Mouse (Mus musculus) neural tube, embryonic 15.5 days (tissue): ENCODE measurements around the gene Gm20479. TPM values are rescaled to one million over a fixed set of nuclear protein-coding genes. Genes with fewer than 3 reads are reported as not detected.

Source experiments
- ATAC-seq: fragments of 200-750 bp; cut with Nextera tagmentation; 2 replicates; pipeline ENCODE4 v1.8.0; 2017; ENCODE audit warnings: mild to moderate bottlenecking, moderate TSS enrichment, moderate library complexity; ENCODE audit not compliant: low FRiP score
- H3K27ac ChIP-seq: fragments of 300-500 bp; sonication (generic); replicated peaks from 2 replicates; pipeline ENCODE4 v1.5.1; 2015; ENCODE audit warnings: mild to moderate bottlenecking, inconsistent platforms
- H3K27me3 ChIP-seq: fragments of 300-500 bp; sonication (generic); replicated peaks from 2 replicates; pipeline ENCODE4 v1.6.1; 2015; ENCODE audit warnings: inconsistent platforms
- H3K36me3 ChIP-seq: fragments of 300-500 bp; sonication (generic); 2 replicates; pipeline ENCODE4 v1.6.1; 2015; ENCODE audit warnings: inconsistent platforms
- H3K4me1 ChIP-seq: fragments of 300-500 bp; sonication (generic); 2 replicates; pipeline ENCODE4 v1.6.1; 2015; ENCODE audit warnings: inconsistent platforms
- H3K4me2 ChIP-seq: fragments of 300-500 bp; sonication (generic); 2 replicates; pipeline ENCODE4 v1.6.1; 2015; ENCODE audit warnings: inconsistent platforms, mild to moderate bottlenecking, moderate library complexity
- H3K4me3 ChIP-seq: fragments of 300-500 bp; sonication (generic); replicated peaks from 2 replicates; pipeline ENCODE4 v1.5.1; 2015; ENCODE audit warnings: mild to moderate bottlenecking, inconsistent platforms
- H3K9ac ChIP-seq: fragments of 300-500 bp; sonication (generic); replicated peaks from 2 replicates; pipeline ENCODE4 v1.6.1; 2015; ENCODE audit warnings: mild to moderate bottlenecking, inconsistent platforms
- H3K9me3 ChIP-seq: fragments of 300-500 bp; sonication (generic); replicated peaks from 2 replicates; pipeline ENCODE4 v1.6.1; 2016; ENCODE audit warnings: inconsistent platforms
- WGBS: fragments of 180-500 bp; shearing (Covaris S2); methylation state at CpG from one replicate; pipeline ENCODE4 v1.1.7; 2015; ENCODE audit warnings: mixed read lengths; 5-methylcytosine and 5-hydroxymethylcytosine counted together
- polyA plus RNA-seq: library from polyadenylated mRNA; unstranded; fragments of >200 nt; fragmentation: Nextera tagmentation; extraction: Ambion mirVana; gene quantifications from 2 replicates; pipeline ENCODE4 v1.2.1, GENCODE M21; 2015

The Gm20479 gene
- polyA plus RNA-seq, 1 experiment from 2014 or later: not detected

GRCm38 (mm10) chr7:27323001-27323400, 34.2 kb downstream of the Gm20479 start:
- no peak overlapping the region for H3K9ac ChIP-seq
- no peak overlapping the region for H3K27ac ChIP-seq
- H3K9me3 ChIP-seq: no peaks in the 10 kb centered on the region
- WGBS: 93% methylated on average over 5 of the region's 5 CpGs
- H3K27me3 ChIP-seq: peaks cover 49% of the 10 kb centered on the region
- no peak overlapping the region for H3K4me2 ChIP-seq
- no peak for ATAC-seq
- peaks cover 14% of the 10 kb centered on the region for H3K4me1 ChIP-seq
- H3K36me3 ChIP-seq: no peaks in the 10 kb centered on the region
- H3K4me3 ChIP-seq: no peak overlapping the region

- WGBS: 21% methylated on average over 13 of the region's 13 CpGs
- no peak overlapping the region for H3K4me2 ChIP-seq
These were observed 34.9 kb downstream of the Gm20479 start for GRCm38 (mm10) chr7:27322291-27322690.

GRCm38 (mm10) chr7:27319411-27319810, 37.8 kb downstream of the Gm20479 start:
- ATAC-seq: no peak
- no peak overlapping the region for H3K4me2 ChIP-seq
- H3K27ac ChIP-seq: no peak overlapping the region
- no peak overlapping the region for H3K4me3 ChIP-seq
- peaks cover 15% of the 10 kb centered on the region for H3K27me3 ChIP-seq
- no peak overlapping the region for H3K9ac ChIP-seq
- WGBS: 92% methylated on average over 22 of the region's 22 CpGs
- H3K36me3 ChIP-seq: no peaks in the 10 kb centered on the region
- H3K4me1 ChIP-seq: no peaks in the 10 kb centered on the region
- H3K9me3 ChIP-seq: no peaks in the 10 kb centered on the region

More at GRCm38 (mm10) chr7:27322291-27322690, 34.9 kb downstream of the Gm20479 start:
- Histone ChIP-seq H3K4me1 (peaks cover 14% of the 10 kb centered on the region), H3K27me3 (peaks cover 41% of the 10 kb centered on the region), H3K9me3 (no peaks in the 10 kb centered on the region), H3K4me3 (no peak overlapping the region), H3K9ac (no peak overlapping the region), H3K36me3 (no peaks in the 10 kb centered on the region), H3K27ac (no peak overlapping the region)
- no peak for ATAC-seq

DNA sequence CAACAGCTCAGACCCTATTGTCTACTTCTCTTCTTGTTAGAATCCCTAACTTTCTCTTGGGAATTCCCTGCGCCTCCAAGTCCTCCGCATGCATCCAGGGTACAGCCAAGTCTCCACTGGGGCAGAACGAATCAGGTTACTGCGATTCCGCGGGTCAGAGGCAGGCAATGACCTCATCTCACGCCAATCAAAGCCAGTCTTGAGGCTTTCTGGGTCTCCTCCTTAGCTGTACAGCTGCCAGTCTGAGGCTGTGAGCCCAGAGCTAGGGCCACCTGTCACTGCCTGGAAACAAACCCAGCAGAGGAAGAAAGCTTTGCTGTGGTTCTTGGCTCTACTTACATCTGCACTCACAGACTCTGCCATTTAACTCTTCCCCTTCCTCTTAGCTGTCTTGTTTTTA, 41.3 kb downstream of the Gm20479 start:
- H3K4me2 ChIP-seq: no peak overlapping the region
- no peak for ATAC-seq
- H3K27ac ChIP-seq: no peak overlapping the region
- H3K27me3 ChIP-seq: peaks cover 2% of the 10 kb centered on the region; the same call in 1 of the 2 replicates
- no peaks in the 10 kb centered on the region for H3K36me3 ChIP-seq
- H3K9ac ChIP-seq: no peak overlapping the region
- H3K4me1 ChIP-seq: no peaks in the 10 kb centered on the region
- H3K4me3 ChIP-seq: no peak overlapping the region
- 33% methylated on average over 7 of the region's 7 CpGs for WGBS
- no peaks in the 10 kb centered on the region; the same call in 1 of the 2 replicates for H3K9me3 ChIP-seq

- ATAC-seq: no peak
- no peak overlapping the region for H3K27ac ChIP-seq
- no peaks in the 10 kb centered on the region for H3K36me3 ChIP-seq
- H3K4me2 ChIP-seq: no peak overlapping the region
- H3K27me3 ChIP-seq: peaks cover 9% of the 10 kb centered on the region
- peaks cover 7% of the 10 kb centered on the region for H3K4me1 ChIP-seq
- WGBS: 96% methylated on average over 3 of the region's 3 CpGs
- H3K9me3 ChIP-seq: no peaks in the 10 kb centered on the region; the same call in 1 of the 2 replicates
- no peak overlapping the region for H3K9ac ChIP-seq
- H3K4me3 ChIP-seq: no peak overlapping the region
These were observed 42.8 kb downstream of the Gm20479 start for GRCm38 (mm10) chr7:27314393-27314792.

- Histone ChIP-seq H3K9me3 (no peaks in the 10 kb centered on the region; the same call in 1 of the 2 replicates), H3K27me3 (peaks cover 12% of the 10 kb centered on the region), H3K27ac (no peak overlapping the region), H3K4me3 (no peak overlapping the region), H3K36me3 (no peaks in the 10 kb centered on the region), H3K4me2 (no peak overlapping the region), H3K4me1 (peaks cover 11% of the 10 kb centered on the region), H3K9ac (no peak overlapping the region)
- ATAC-seq: no peak
- WGBS: 91% methylated on average over 12 of the region's 12 CpGs
These were observed 45.5 kb downstream of the Gm20479 start for GRCm38 (mm10) chr7:27311651-27312284.

DNA sequence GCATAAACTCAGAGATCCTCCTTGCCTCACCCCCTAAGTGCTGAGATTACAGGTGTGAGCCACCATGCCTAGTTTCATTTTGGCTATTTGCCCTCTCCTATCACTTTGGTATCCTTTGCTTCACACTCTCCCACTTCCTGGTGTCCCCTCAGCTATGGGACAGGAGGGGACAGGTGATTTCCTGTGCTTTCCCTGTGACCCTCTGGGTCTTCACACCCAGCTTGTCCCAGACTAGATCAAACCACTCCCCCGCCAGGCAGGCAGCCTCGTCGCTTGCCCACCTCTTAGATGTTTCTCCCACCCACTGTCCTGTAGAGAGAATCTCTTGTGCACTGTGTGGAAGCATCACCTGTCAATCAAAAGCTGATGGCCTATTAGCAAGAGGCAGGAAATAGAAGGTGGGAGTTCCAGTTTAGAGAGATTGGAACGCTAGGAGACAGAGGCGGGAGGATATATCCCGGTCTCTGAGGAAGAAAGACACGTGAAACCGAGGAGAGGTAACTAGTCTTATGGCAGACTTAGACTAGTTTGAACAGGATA, 46.2 kb downstream of the Gm20479 start:
- H3K4me1 ChIP-seq: peaks cover 11% of the 10 kb centered on the region
- WGBS: 47% methylated on average over 8 of the region's 8 CpGs
- H3K27ac ChIP-seq: no peak overlapping the region
- H3K4me3 ChIP-seq: no peak overlapping the region
- 0 out of 2 replicates have a peak overlapping the region, but pooled peaks have one; percentile 36 for H3K9ac ChIP-seq
- no peaks in the 10 kb centered on the region for H3K36me3 ChIP-seq
- H3K27me3 ChIP-seq: peaks cover 12% of the 10 kb centered on the region
- no peak overlapping the region for H3K4me2 ChIP-seq
- no peaks in the 10 kb centered on the region; the same call in 1 of the 2 replicates for H3K9me3 ChIP-seq
- ATAC-seq: no peak

- peaks cover 11% of the 10 kb centered on the region for H3K4me1 ChIP-seq
- no peaks in the 10 kb centered on the region for H3K36me3 ChIP-seq
- 5% methylated on average over 17 of the region's 17 CpGs for WGBS
- H3K4me3 ChIP-seq: peak overlapping the region; percentile 29
- 0 out of 2 replicates have a peak, but pooled peaks have one; percentile 33 for ATAC-seq
- peak overlapping the region; percentile 56 for H3K4me2 ChIP-seq
- H3K9ac ChIP-seq: peak overlapping the region; percentile 36
- peaks cover 12% of the 10 kb centered on the region for H3K27me3 ChIP-seq
- no peaks in the 10 kb centered on the region; the same call in 1 of the 2 replicates for H3K9me3 ChIP-seq
- H3K27ac ChIP-seq: no peak overlapping the region
These were observed 46.9 kb downstream of the Gm20479 start for GRCm38 (mm10) chr7:27310306-27310705.

- no peaks in the 10 kb centered on the region; the same call in 1 of the 2 replicates for H3K9me3 ChIP-seq
- H3K27ac ChIP-seq: no peak overlapping the region
- peaks cover 12% of the 10 kb centered on the region for H3K27me3 ChIP-seq
- H3K4me3 ChIP-seq: no peak overlapping the region
- no peak overlapping the region for H3K9ac ChIP-seq
- H3K36me3 ChIP-seq: no peaks in the 10 kb centered on the region
- H3K4me2 ChIP-seq: peak overlapping the region; percentile 56; the same call in 1 of the 2 replicates
- ATAC-seq: no peak
- 38% methylated on average over 3 of the region's 3 CpGs for WGBS
- peaks cover 11% of the 10 kb centered on the region for H3K4me1 ChIP-seq
These were observed 47.4 kb downstream of the Gm20479 start for GRCm38 (mm10) chr7:27309832-27310231.

GRCm38 (mm10) chr7:27308821-27309549, 48.2 kb downstream of the Gm20479 start:
- no peak for ATAC-seq
- peaks cover 12% of the 10 kb centered on the region for H3K27me3 ChIP-seq
- no peak overlapping the region; the same call in 1 of the 2 replicates for H3K9ac ChIP-seq
- peak overlapping the region; percentile 59 for H3K4me2 ChIP-seq
- peak overlapping the region; percentile 32 for H3K4me3 ChIP-seq
- no peaks in the 10 kb centered on the region for H3K36me3 ChIP-seq
- WGBS: 10% methylated on average over 28 of the region's 28 CpGs
- no peaks in the 10 kb centered on the region; the same call in 1 of the 2 replicates for H3K9me3 ChIP-seq
- peaks cover 11% of the 10 kb centered on the region for H3K4me1 ChIP-seq
- H3K27ac ChIP-seq: no peak overlapping the region

- peaks cover 11% of the 10 kb centered on the region for H3K4me1 ChIP-seq
- no peak overlapping the region for H3K4me3 ChIP-seq
- no peak overlapping the region for H3K4me2 ChIP-seq
- ATAC-seq: no peak
- no peak overlapping the region for H3K9ac ChIP-seq
- H3K36me3 ChIP-seq: no peaks in the 10 kb centered on the region
- no peak overlapping the region for H3K27ac ChIP-seq
- 66% methylated on average over 9 of the region's 9 CpGs for WGBS
- H3K27me3 ChIP-seq: peaks cover 12% of the 10 kb centered on the region
- no peaks in the 10 kb centered on the region for H3K9me3 ChIP-seq
These were observed 49.7 kb downstream of the Gm20479 start for GRCm38 (mm10) chr7:27307551-27307950.
